Mouse (Mus musculus): ENCODE measurements around the gene Odf3. TPM values are rescaled to one million over a fixed set of nuclear protein-coding genes. Genes with fewer than 3 reads are reported as not detected.

Gene Odf3
- polyA plus RNA-seq (2017; shearing (Covaris generic)): 0.16 TPM

DNA sequence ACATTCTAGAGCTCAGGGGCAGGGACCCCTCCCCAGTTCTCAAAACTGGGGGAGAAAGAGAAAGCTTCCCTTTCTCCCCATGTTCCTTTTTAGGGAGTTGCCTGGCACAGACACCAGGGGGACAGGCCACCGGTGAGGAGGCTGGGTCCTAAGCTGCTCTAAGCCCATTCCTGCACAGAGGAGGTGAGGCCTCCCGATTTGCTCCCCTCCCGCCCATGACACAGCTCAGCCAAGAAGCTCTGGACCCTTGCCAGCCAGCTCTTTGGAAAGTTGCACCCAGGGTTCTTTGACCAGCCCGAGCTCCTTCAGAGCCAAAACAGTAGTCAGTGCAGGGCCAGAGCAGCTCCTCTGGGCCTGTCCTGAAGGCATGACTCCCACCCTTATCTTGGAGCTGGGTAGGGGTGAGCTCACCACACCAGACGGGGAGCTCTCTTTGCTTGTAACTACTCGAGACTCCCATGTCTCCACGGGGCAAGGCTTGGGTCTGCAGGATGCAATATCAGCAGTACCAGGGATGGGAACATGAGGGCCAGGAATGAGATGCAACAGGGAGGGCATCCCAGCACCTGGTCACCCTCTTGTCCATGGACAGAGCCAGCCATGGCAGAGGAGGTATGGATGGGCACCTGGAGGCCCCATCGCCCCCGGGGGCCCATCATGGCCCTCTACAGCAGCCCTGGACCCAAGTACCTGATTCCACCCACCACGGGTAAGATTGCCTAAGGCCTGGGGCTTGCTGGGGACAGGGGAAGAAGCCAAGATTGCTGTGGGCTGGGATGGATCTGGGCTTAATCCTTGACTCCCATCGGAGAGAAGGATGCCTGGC lies at the start of gene Odf3:
Gene Odf3, plus strand, starts transcription at position 51 of the 826 bp plus-strand sequence.

GRCm38 (mm10) chr7:140821653-140822329 lies 25.8 kb upstream of the Odf3 start, which contains the start of gene Zfp941:
TSS of gene Zfp941 (minus strand) at chr7:140822178.

GRCm38 (mm10) chr7:140834968-140835757 lies 12.4 kb upstream of the Odf3 start, which contains the start of gene Urah:
TSS of gene Urah (plus strand) at chr7:140835018.

GRCm38 (mm10) chr7:140844905-140845665 lies 2.5 kb upstream of the Odf3 start, which contains the start of gene Scgb1c1:
TSS of gene Scgb1c1 (plus strand) at chr7:140845547.

GRCm38 (mm10) chr7:140855860-140856784 lies 8.5 kb downstream of the Odf3 start, which contains the start of gene Gm45785:
TSS of gene Gm45785 (minus strand) at chr7:140856331.

DNA sequence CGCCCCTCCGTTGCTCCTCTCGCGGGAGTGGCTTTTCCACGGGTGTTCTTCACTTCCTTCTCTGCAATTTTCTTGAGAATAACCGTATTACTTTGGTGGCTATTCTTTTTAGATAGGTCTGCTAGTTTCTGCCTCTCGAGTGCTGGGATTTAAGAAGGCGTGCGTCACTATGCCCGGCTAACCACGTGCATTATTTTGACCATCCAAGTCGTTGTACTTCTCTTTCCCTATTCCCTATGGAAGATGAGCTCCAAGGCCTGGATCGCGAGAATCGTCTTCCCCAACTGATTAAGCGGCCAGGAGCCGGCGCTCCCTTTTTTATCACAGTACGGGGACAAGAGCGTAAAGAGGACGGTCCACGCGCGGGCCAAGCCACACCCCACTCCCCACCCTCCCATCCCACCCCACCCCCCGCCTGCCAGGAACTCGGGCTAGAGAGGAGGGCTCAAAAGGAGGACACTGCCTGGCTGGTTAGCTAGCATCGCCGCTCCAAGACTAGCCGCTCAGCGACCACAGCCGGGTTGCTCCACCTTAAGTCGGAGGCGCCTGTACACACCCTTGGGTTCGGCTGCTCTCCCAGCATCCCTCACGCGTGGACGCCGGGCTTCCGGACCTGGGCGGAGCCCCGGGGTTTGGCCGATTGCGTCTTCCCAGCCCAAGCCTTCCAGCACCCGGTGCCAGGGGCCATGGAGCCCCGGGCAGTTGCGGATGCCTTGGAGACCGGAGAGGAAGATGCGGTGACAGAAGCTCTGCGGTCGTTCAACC lies 9.4 kb downstream of the Odf3 start, which contains the start of gene Ric8a:
Gene Ric8a, plus strand, starts transcription at position 173 of the 765 bp plus-strand sequence.

GRCm38 (mm10) chr7:140857550-140858505 lies 10.2 kb downstream of the Odf3 start, which contains the start of gene Bet1l:
TSS of gene Bet1l (minus strand) at chr7:140857577.

GRCm38 (mm10) chr7:140881696-140882468 lies 34.3 kb downstream of the Odf3 start, which contains the start of the genes Psmd13 and Sirt3:
TSS of gene Psmd13 (plus strand) at chr7:140881968.
TSS of gene Sirt3 (minus strand) at chr7:140882309.

GRCm38 (mm10) chr7:140900220-140900619 lies 52.6 kb downstream of the Odf3 start, which contains the start of gene Cox8b:
TSS of gene Cox8b (minus strand) at chr7:140900446.

Other genes starting within 250 kb of the Odf3 start
- 0.04 TPM for gene Olfr46, start 246.5 kb upstream of the Odf3 start, polyA plus RNA-seq (2017; shearing (Covaris generic))
- not detected for gene Olfr61, start 218.8 kb upstream of the Odf3 start, polyA plus RNA-seq (2017; shearing (Covaris generic))
- gene Olfr53, start 201.4 kb upstream of the Odf3 start, polyA plus RNA-seq (2017; shearing (Covaris generic)): not detected
- 0.05 TPM for gene Olfr539, start 187.9 kb upstream of the Odf3 start, polyA plus RNA-seq (2017; shearing (Covaris generic))
- 0.07 TPM for gene Olfr45, start 165.9 kb upstream of the Odf3 start, polyA plus RNA-seq (2017; shearing (Covaris generic))
- gene Olfr541, start 150.5 kb upstream of the Odf3 start, polyA plus RNA-seq (2017; shearing (Covaris generic)): not detected
- not detected for gene Cyp2e1, start 84.1 kb upstream of the Odf3 start, polyA plus RNA-seq (2017; shearing (Covaris generic))
- gene Syce1, start 60.0 kb upstream of the Odf3 start, polyA plus RNA-seq (2017; shearing (Covaris generic)): 0.84 TPM
- 0.20 TPM for gene Zfp941, start 25.6 kb upstream of the Odf3 start, polyA plus RNA-seq (2017; shearing (Covaris generic))
- gene Urah, start 12.8 kb upstream of the Odf3 start, polyA plus RNA-seq (2017; shearing (Covaris generic)): not detected
- not detected for gene Scgb1c1, start 2.3 kb upstream of the Odf3 start, polyA plus RNA-seq (2017; shearing (Covaris generic))
- gene Gm45785, start 8.5 kb downstream of the Odf3 start, polyA plus RNA-seq (2017; shearing (Covaris generic)): not detected
- gene Ric8a, start 9.2 kb downstream of the Odf3 start, polyA plus RNA-seq (2017; shearing (Covaris generic)): 134 TPM
- 43.1 TPM for gene Bet1l, start 9.8 kb downstream of the Odf3 start, polyA plus RNA-seq (2017; shearing (Covaris generic))
- gene Psmd13, start 34.2 kb downstream of the Odf3 start, polyA plus RNA-seq (2017; shearing (Covaris generic)): 199 TPM
- 8.4 TPM for gene Sirt3, start 34.5 kb downstream of the Odf3 start, polyA plus RNA-seq (2017; shearing (Covaris generic))
- not detected for gene Cox8b, start 52.6 kb downstream of the Odf3 start, polyA plus RNA-seq (2017; shearing (Covaris generic))
- gene Nlrp6, start 73.1 kb downstream of the Odf3 start, polyA plus RNA-seq (2017; shearing (Covaris generic)): not detected
- 34.4 TPM for gene Pgghg, start 93.6 kb downstream of the Odf3 start, polyA plus RNA-seq (2017; shearing (Covaris generic))
- 0.48 TPM for gene Ifitm5, start 102.5 kb downstream of the Odf3 start, polyA plus RNA-seq (2017; shearing (Covaris generic))
- gene Gm45717, start 108.1 kb downstream of the Odf3 start, polyA plus RNA-seq (2017; shearing (Covaris generic)): not detected
- gene Ifitm2, start 108.2 kb downstream of the Odf3 start, polyA plus RNA-seq (2017; shearing (Covaris generic)): 16.6 TPM
- not detected for gene Ifitm1, start 119.4 kb downstream of the Odf3 start, polyA plus RNA-seq (2017; shearing (Covaris generic))
- 8.0 TPM for gene Ifitm3, start 163.0 kb downstream of the Odf3 start, polyA plus RNA-seq (2017; shearing (Covaris generic))
- 0.28 TPM for gene Ifitm6, start 170.1 kb downstream of the Odf3 start, polyA plus RNA-seq (2017; shearing (Covaris generic))
- gene Gm17387, start 181.3 kb downstream of the Odf3 start, polyA plus RNA-seq (2017; shearing (Covaris generic)): not detected
- gene B4galnt4, start 213.3 kb downstream of the Odf3 start, polyA plus RNA-seq (2017; shearing (Covaris generic)): 10.0 TPM
- gene Pkp3, start 230.4 kb downstream of the Odf3 start, polyA plus RNA-seq (2017; shearing (Covaris generic)): 286 TPM